Mouse (Mus musculus) embryonic stem cell, embryonic (primary cell): Measurements from ENCODE around the gene Tsku.

Source experiments
- CTCF ChIA-PET, 4 experiments: fragments of 300-600 bp in 2 of 4; fragments of 350-600 bp in 2 of 4; sonication (Branson Sonifier 250); formaldehyde crosslinking; loops; one replicate each; lab custom pipeline; 2022; ENCODE audit warnings: inconsistent platforms in 2 of 4; lab: Charles Lee
- POLR2A ChIA-PET, 4 experiments: fragments of 300-600 bp in 2 of 4; fragments of 350-600 bp in 2 of 4; sonication (Branson Sonifier 250); formaldehyde crosslinking; loops; one replicate each; lab custom pipeline; 2022; ENCODE audit warnings: antibody characterized with exemption in 4 of 4, inconsistent platforms in 1 of 4; lab: Charles Lee

Gene Tsku

GRCm38 (mm10) chr7:98377257-98377656, 16.1 kb upstream of the Tsku start:
- ChIA-PET CTCF (interaction anchor here in 1 of 4 experiments (0.6 kb wide), 1 partner anchor 24 kb away, joined by 3 read pairs; no protein-coding TSS in a partner anchor), POLR2A (interaction anchor here in 3 of 4 experiments (0.7 to 2.0 kb wide), 8 partner anchors 13 to 62 kb away, joined by 3 to 7 read pairs (median 3); partner anchors contain the start of gene Tsku (in 3 of the 3))

- CTCF ChIA-PET, result no interaction called here
Measured at GRCm38 (mm10) chr7:98371161-98371560, 10.0 kb upstream of the Tsku start.

GRCm38 (mm10) chr7:98369762-98370369, 8.7 kb upstream of the Tsku start:
- POLR2A ChIA-PET, result interaction anchor here (0.7 to 3.2 kb wide), 13 partner anchors 8 to 61 kb away, joined by 3 to 29 read pairs (median 4); partner anchors contain the start of gene Tsku (in 4 of the 4)
- CTCF ChIA-PET, result interaction anchor here in 1 of 4 experiments (1.0 kb wide), 1 partner anchor 22 kb away, joined by 3 read pairs; no protein-coding TSS in a partner anchor

More at GRCm38 (mm10) chr7:98371161-98371560, 10.0 kb upstream of the Tsku start:
- POLR2A ChIA-PET, result interaction anchor here in 2 of 4 experiments (0.6 to 3.2 kb wide), 3 partner anchors 10 to 215 kb away, joined by 4 to 29 read pairs (median 11); partner anchors contain the start of gene Tsku (in 1 of the 2)

GRCm38 (mm10) chr7:98361662-98362061, 534 bp upstream of the Tsku start:
- CTCF ChIA-PET, result interaction anchor here (0.6 to 1.3 kb wide), 18 partner anchors 12 to 495 kb away, joined by 3 to 12 read pairs (median 4); partner anchors contain the start of gene Emsy (in 1 of the 4)
- POLR2A ChIA-PET, result interaction anchor here (0.6 to 2.3 kb wide), 45 partner anchors 8 to 1050 kb away, joined by 3 to 29 read pairs (median 4); partner anchors contain the start of genes Aamdc (in 1 of the 4) and Aqp11 (in 1 of the 4)

GRCm38 (mm10) chr7:98360621-98360990, 522 bp downstream of the Tsku start:
- CTCF ChIA-PET, result interaction anchor here in 2 of 4 experiments (0.9 to 3.5 kb wide), 4 partner anchors 13 to 77 kb away, joined by 4 to 12 read pairs (median 9); no protein-coding TSS in a partner anchor
- POLR2A ChIA-PET, result interaction anchor here (0.6 to 2.3 kb wide), 24 partner anchors 8 to 343 kb away, joined by 3 to 29 read pairs (median 5); partner anchors contain the start of gene Thap12 (in 1 of the 4)

- POLR2A ChIA-PET, result interaction anchor here (0.6 to 2.3 kb wide), 10 partner anchors 8 to 641 kb away, joined by 3 to 29 read pairs (median 4); no protein-coding TSS in a partner anchor
- CTCF ChIA-PET, result interaction anchor here in 3 of 4 experiments (0.8 to 3.5 kb wide), 5 partner anchors 12 to 35 kb away, joined by 4 to 11 read pairs (median 4); no protein-coding TSS in a partner anchor
Measured at GRCm38 (mm10) chr7:98359951-98360620, 1.0 kb downstream of the Tsku start.

- POLR2A ChIA-PET, result interaction anchor here in 1 of 4 experiments (0.7 kb wide), 1 partner anchor 61 kb away, joined by 4 read pairs; no protein-coding TSS in a partner anchor
- CTCF ChIA-PET, result interaction anchor here in 3 of 4 experiments (0.5 to 3.5 kb wide), 5 partner anchors 8 to 184 kb away, joined by 3 to 16 read pairs (median 4); no protein-coding TSS in a partner anchor
Measured at GRCm38 (mm10) chr7:98358016-98358415, 3.1 kb downstream of the Tsku start.

GRCm38 (mm10) chr7:98357324-98357723, 3.8 kb downstream of the Tsku start:
- POLR2A ChIA-PET, result no interaction called here
- CTCF ChIA-PET, result interaction anchor here in 3 of 4 experiments (1.0 to 3.5 kb wide), 4 partner anchors 9 to 16 kb away, joined by 3 to 16 read pairs (median 7); no protein-coding TSS in a partner anchor

- POLR2A ChIA-PET, result interaction anchor here in 2 of 4 experiments (0.6 kb wide), 2 partner anchors 35 to 46 kb away, joined by 3 to 4 read pairs; no protein-coding TSS in a partner anchor
- CTCF ChIA-PET, result interaction anchor here in 1 of 4 experiments (1.0 kb wide), 1 partner anchor 14 kb away, joined by 3 read pairs; no protein-coding TSS in a partner anchor
Measured at GRCm38 (mm10) chr7:98354921-98355310, 6.2 kb downstream of the Tsku start.

GRCm38 (mm10) chr7:98354160-98354920, 6.8 kb downstream of the Tsku start:
- CTCF ChIA-PET, result interaction anchor here in 1 of 4 experiments (1.0 kb wide), 1 partner anchor 13 kb away, joined by 3 read pairs; no protein-coding TSS in a partner anchor
- POLR2A ChIA-PET, result interaction anchor here in 2 of 4 experiments (0.6 kb wide), 2 partner anchors 36 to 46 kb away, joined by 3 to 4 read pairs; no protein-coding TSS in a partner anchor

GRCm38 (mm10) chr7:98353616-98354015, 7.5 kb downstream of the Tsku start:
- POLR2A ChIA-PET, result interaction anchor here in 1 of 4 experiments (1.8 kb wide), 1 partner anchor 7 kb away, joined by 6 read pairs; the partner anchor contains the start of gene Tsku
- CTCF ChIA-PET, result interaction anchor here in 1 of 4 experiments (0.5 to 1.0 kb wide), 2 partner anchors 12 to 90 kb away, joined by 3 read pairs; no protein-coding TSS in a partner anchor

- POLR2A ChIA-PET, result interaction anchor here in 3 of 4 experiments (0.5 to 1.8 kb wide), 6 partner anchors 8 to 73 kb away, joined by 3 to 11 read pairs (median 6); partner anchors contain the start of gene Tsku (in 2 of the 3)
- CTCF ChIA-PET, result interaction anchor here in 3 of 4 experiments (0.6 to 1.9 kb wide), 7 partner anchors 10 to 161 kb away, joined by 3 to 8 read pairs (median 3); no protein-coding TSS in a partner anchor
Measured at GRCm38 (mm10) chr7:98351523-98351922, 9.6 kb downstream of the Tsku start.

- POLR2A ChIA-PET, result interaction anchor here in 2 of 4 experiments (0.9 to 2.0 kb wide), 2 partner anchors 11 to 73 kb away, joined by 3 to 6 read pairs; partner anchors contain the start of gene Tsku (in 1 of the 2)
- CTCF ChIA-PET, result interaction anchor here in 3 of 4 experiments (0.5 to 2.8 kb wide), 11 partner anchors 8 to 171 kb away, joined by 3 to 16 read pairs (median 4); partner anchors contain the start of gene Tsku (in 1 of the 3)
Measured at GRCm38 (mm10) chr7:98349821-98350220, 11.3 kb downstream of the Tsku start.

- ChIA-PET CTCF (interaction anchor here (0.5 to 2.8 kb wide), 32 partner anchors 8 to 913 kb away, joined by 3 to 16 read pairs (median 4); partner anchors contain the start of genes Tsku (in 2 of the 4) and Capn5 (in 1 of the 4)), POLR2A (interaction anchor here in 2 of 4 experiments (1.2 to 2.0 kb wide), 3 partner anchors 10 to 74 kb away, joined by 4 to 13 read pairs (median 6); partner anchors contain the start of gene Tsku (in 1 of the 2))
Measured at GRCm38 (mm10) chr7:98349096-98349495, 12.0 kb downstream of the Tsku start.

GRCm38 (mm10) chr7:98348043-98348442, 13.1 kb downstream of the Tsku start:
- CTCF ChIA-PET, result interaction anchor here (0.5 to 2.8 kb wide), 78 partner anchors 8 to 1331 kb away, joined by 3 to 16 read pairs (median 4); partner anchors contain the start of genes Tsku (in 3 of the 4), Capn5 (in 1 of the 4) and Gucy2d (in 1 of the 4)
- POLR2A ChIA-PET, result interaction anchor here in 3 of 4 experiments (0.7 to 2.0 kb wide), 12 partner anchors 12 to 220 kb away, joined by 3 to 13 read pairs (median 3); partner anchors contain the start of gene Tsku (in 3 of the 3)

- CTCF ChIA-PET, result interaction anchor here (0.6 to 2.8 kb wide), 60 partner anchors 9 to 1332 kb away, joined by 3 to 16 read pairs (median 4); partner anchors contain the start of genes Tsku (in 2 of the 4), Capn5 (in 1 of the 4) and Gucy2d (in 1 of the 4)
- POLR2A ChIA-PET, result interaction anchor here in 3 of 4 experiments (0.7 to 2.0 kb wide), 12 partner anchors 13 to 220 kb away, joined by 3 to 13 read pairs (median 3); partner anchors contain the start of gene Tsku (in 3 of the 3)
Measured at GRCm38 (mm10) chr7:98347471-98347870, 13.7 kb downstream of the Tsku start.
